Mouse (Mus musculus) liver, embryonic 14.5 days (tissue): ENCODE results near the gene Mars.

Experiments
- CTCF ChIP-seq: IDR thresholded peaks from 2 replicates; pipeline ENCODE4 v1.5.1; 2016; ENCODE audit warnings: antibody characterized with exemption, low read depth, control low read depth
- EP300 ChIP-seq: IDR thresholded peaks from 2 replicates; pipeline ENCODE4 v1.6.1; 2016; ENCODE audit warnings: antibody characterized with exemption, low read depth

GRCm38 (mm10) chr10:127264971-127265370, 46.6 kb downstream of the Mars start:
- TF ChIP-seq CTCF (no peak), EP300 (no peak)
